Mouse (Mus musculus): Measurements from ENCODE around the gene Ckb. TPM values are rescaled to one million over a fixed set of nuclear protein-coding genes. Genes with fewer than 3 reads are reported as not detected.

The Ckb gene
- polyA plus RNA-seq, 1 experiment from 2014 or later: 32.7 TPM

DNA sequence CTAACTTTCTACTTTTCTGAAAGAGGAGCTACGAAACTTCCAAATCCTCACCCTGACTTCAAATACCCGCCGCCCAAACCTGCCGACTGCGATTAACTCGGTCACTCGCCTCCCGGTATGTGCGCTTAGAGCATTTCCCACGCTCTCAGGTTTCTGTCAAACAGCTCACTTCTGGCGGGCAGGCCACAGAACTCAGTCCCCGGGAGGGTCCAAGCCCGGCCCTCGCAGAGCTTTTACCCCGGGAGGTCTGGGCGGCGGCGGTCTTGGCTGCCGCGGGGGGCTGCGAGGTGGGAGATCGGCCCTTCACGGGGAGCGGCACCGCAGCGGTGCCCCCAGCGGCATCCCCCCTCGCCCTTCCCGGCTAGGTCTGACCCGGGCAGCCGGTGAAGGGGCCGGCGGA, 40.3 kb upstream of the Ckb start:
- TF ChIP-seq CTCF (IDR thresholded peaks at IDR 0.05; ENCODE audit: low read depth) (no peak), EP300 (IDR thresholded peaks at IDR 0.05; ENCODE audit: low read depth) (no peak)
- H3K36me3 ChIP-seq (replicated peaks; ENCODE audit: insufficient read depth, low read length): peaks cover 27% of the 10 kb centered on the region
- no peaks in the 10 kb centered on the region for H3K9me3 ChIP-seq (ENCODE audit: low read length)
- H3K27me3 ChIP-seq (ENCODE audit: insufficient read depth, low read length): no peaks in the 10 kb centered on the region
- peaks cover 14% of the 10 kb centered on the region for H3K4me1 ChIP-seq (ENCODE audit: insufficient read depth)
- H3K4me3 ChIP-seq (ENCODE audit: low read depth, low read length): peak overlapping the region; percentile 92
- peak overlapping the region; percentile 92 for H3K9ac ChIP-seq (replicated peaks)
- H3K4me2 ChIP-seq (ENCODE audit: low read depth, low read length): peak overlapping the region; percentile 93
- peak overlapping the region; percentile 64 for H3K27ac ChIP-seq (ENCODE audit: low read depth)
- ATAC-seq: peak; percentile 20
- under 1% methylated on average over 28 of the region's 33 CpGs for WGBS (ENCODE audit: insufficient replicate concordance)
- peak; percentile 33 for DNase-seq

GRCm38 (mm10) chr12:111710091-111710490, 38.0 kb upstream of the Ckb start:
- no peaks in the 10 kb centered on the region for H3K27me3 ChIP-seq (ENCODE audit: insufficient read depth, low read length)
- H3K27ac ChIP-seq (ENCODE audit: low read depth): no peak overlapping the region
- no peak overlapping the region for H3K4me2 ChIP-seq (ENCODE audit: low read depth, low read length)
- ATAC-seq (no peak), DNase-seq (no peak)
- no peaks in the 10 kb centered on the region for H3K9me3 ChIP-seq (ENCODE audit: low read length)
- H3K36me3 ChIP-seq (replicated peaks; ENCODE audit: insufficient read depth, low read length): peaks cover 27% of the 10 kb centered on the region
- no peak for TF ChIP-seq EP300 (IDR thresholded peaks at IDR 0.05; ENCODE audit: low read depth)
- no peak for TF ChIP-seq CTCF (IDR thresholded peaks at IDR 0.05; ENCODE audit: low read depth)
- peaks cover 14% of the 10 kb centered on the region for H3K4me1 ChIP-seq (ENCODE audit: insufficient read depth)
- no peak overlapping the region for H3K9ac ChIP-seq (replicated peaks)
- no peak overlapping the region for H3K4me3 ChIP-seq (ENCODE audit: low read depth, low read length)
- 90% methylated on average over 10 of the region's 10 CpGs for WGBS (ENCODE audit: insufficient replicate concordance)

DNA sequence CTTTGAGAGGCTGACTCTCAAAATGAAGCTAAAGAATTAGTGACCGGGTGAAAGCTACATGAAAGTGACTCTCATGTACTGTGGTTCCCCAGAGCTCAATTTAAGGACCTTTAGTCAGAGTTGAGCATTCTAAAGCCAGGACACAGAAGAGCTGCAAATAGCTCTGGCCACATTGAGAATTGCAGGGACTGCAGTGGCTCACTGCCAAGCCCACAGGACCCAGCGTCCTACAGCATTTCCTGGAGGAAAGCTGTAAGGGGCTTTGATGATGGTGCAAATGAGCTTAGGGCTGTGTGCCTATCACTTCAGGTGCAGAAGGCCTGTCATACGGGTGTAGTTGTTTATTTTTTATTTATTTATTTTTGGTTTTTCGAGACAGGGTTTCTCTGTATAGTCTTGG, 36.0 kb upstream of the Ckb start:
- DNase-seq: no peak
- no peaks in the 10 kb centered on the region for H3K27me3 ChIP-seq (ENCODE audit: insufficient read depth, low read length)
- no peak overlapping the region for H3K4me3 ChIP-seq (ENCODE audit: low read depth, low read length)
- TF ChIP-seq EP300 (IDR thresholded peaks at IDR 0.05; ENCODE audit: low read depth) (no peak), CTCF (IDR thresholded peaks at IDR 0.05; ENCODE audit: low read depth) (no peak)
- H3K27ac ChIP-seq (ENCODE audit: low read depth): no peak overlapping the region
- H3K9ac ChIP-seq (replicated peaks): no peak overlapping the region
- H3K4me1 ChIP-seq (ENCODE audit: insufficient read depth): peaks cover 10% of the 10 kb centered on the region
- peaks cover 27% of the 10 kb centered on the region for H3K36me3 ChIP-seq (replicated peaks; ENCODE audit: insufficient read depth, low read length)
- ATAC-seq: no peak
- H3K4me2 ChIP-seq (ENCODE audit: low read depth, low read length): no peak overlapping the region
- no peaks in the 10 kb centered on the region for H3K9me3 ChIP-seq (ENCODE audit: low read length)
- 70% methylated on average over 4 of the region's 4 CpGs for WGBS (ENCODE audit: insufficient replicate concordance)

- Histone ChIP-seq H3K27me3 (ENCODE audit: insufficient read depth, low read length) (no peaks in the 10 kb centered on the region), H3K4me2 (ENCODE audit: low read depth, low read length) (no peak overlapping the region), H3K9me3 (ENCODE audit: low read length) (no peaks in the 10 kb centered on the region), H3K36me3 (replicated peaks; ENCODE audit: insufficient read depth, low read length) (peaks cover 18% of the 10 kb centered on the region), H3K27ac (ENCODE audit: low read depth) (no peak overlapping the region), H3K9ac (replicated peaks) (no peak overlapping the region), H3K4me3 (ENCODE audit: low read depth, low read length) (no peak overlapping the region), H3K4me1 (ENCODE audit: insufficient read depth) (no peaks in the 10 kb centered on the region)
- WGBS (ENCODE audit: insufficient replicate concordance): 64% methylated on average over 15 of the region's 15 CpGs
- DNase-seq: no peak
- no peak for TF ChIP-seq CTCF (IDR thresholded peaks at IDR 0.05; ENCODE audit: low read depth)
- TF ChIP-seq EP300 (IDR thresholded peaks at IDR 0.05; ENCODE audit: low read depth): no peak
- no peak for ATAC-seq
Observed at GRCm38 (mm10) chr12:111705186-111705973, 33.2 kb upstream of the Ckb start.

- TF ChIP-seq EP300 (IDR thresholded peaks at IDR 0.05; ENCODE audit: low read depth) (no peak), CTCF (IDR thresholded peaks at IDR 0.05; ENCODE audit: low read depth) (no peak)
- Histone ChIP-seq H3K4me1 (ENCODE audit: insufficient read depth) (no peaks in the 10 kb centered on the region), H3K9me3 (ENCODE audit: low read length) (no peaks in the 10 kb centered on the region), H3K9ac (replicated peaks) (no peak overlapping the region), H3K4me3 (ENCODE audit: low read depth, low read length) (no peak overlapping the region), H3K27ac (ENCODE audit: low read depth) (no peak overlapping the region), H3K36me3 (replicated peaks; ENCODE audit: insufficient read depth, low read length) (peaks cover 10% of the 10 kb centered on the region), H3K27me3 (ENCODE audit: insufficient read depth, low read length) (no peaks in the 10 kb centered on the region), H3K4me2 (ENCODE audit: low read depth, low read length) (no peak overlapping the region)
- no peak for DNase-seq
- ATAC-seq: no peak
- WGBS (ENCODE audit: insufficient replicate concordance): 60% methylated on average over 9 of the region's 9 CpGs
Observed at GRCm38 (mm10) chr12:111704609-111705008, 32.5 kb upstream of the Ckb start.

DNA sequence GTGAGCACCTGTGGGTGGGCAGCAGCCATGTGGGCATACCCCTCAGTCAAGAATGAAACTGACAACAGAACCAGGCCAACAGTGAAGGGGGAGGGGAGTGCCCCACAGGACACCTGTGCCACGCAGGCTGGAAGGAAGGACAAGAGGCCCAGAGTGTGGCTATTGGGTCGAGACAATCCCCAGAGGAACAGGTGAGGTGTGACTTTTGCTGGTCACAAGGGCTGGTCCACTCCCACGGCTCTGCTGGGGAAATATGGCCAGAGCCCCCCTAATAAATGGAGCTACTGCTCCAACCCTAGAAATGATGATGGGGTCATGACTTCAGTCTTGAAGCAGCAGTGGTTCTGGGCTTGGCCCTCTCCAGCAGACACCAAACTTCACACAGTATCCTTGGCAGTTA, 31.2 kb upstream of the Ckb start:
- ATAC-seq (no peak), DNase-seq (no peak)
- Histone ChIP-seq H3K4me2 (ENCODE audit: low read depth, low read length) (no peak overlapping the region), H3K9ac (replicated peaks) (no peak overlapping the region), H3K4me3 (ENCODE audit: low read depth, low read length) (no peak overlapping the region), H3K36me3 (replicated peaks; ENCODE audit: insufficient read depth, low read length) (no peaks in the 10 kb centered on the region), H3K27me3 (ENCODE audit: insufficient read depth, low read length) (no peaks in the 10 kb centered on the region), H3K4me1 (ENCODE audit: insufficient read depth) (no peaks in the 10 kb centered on the region), H3K27ac (ENCODE audit: low read depth) (no peak overlapping the region), H3K9me3 (ENCODE audit: low read length) (no peaks in the 10 kb centered on the region)
- WGBS (ENCODE audit: insufficient replicate concordance): 68% methylated on average over 3 of the region's 3 CpGs
- TF ChIP-seq EP300 (IDR thresholded peaks at IDR 0.05; ENCODE audit: low read depth) (no peak), CTCF (IDR thresholded peaks at IDR 0.05; ENCODE audit: low read depth) (no peak)
